Mouse (Mus musculus): ENCODE measurements around the gene Gm5617. TPM values are rescaled to one million over a fixed set of nuclear protein-coding genes. Genes with fewer than 3 reads are reported as not detected.
"Not testable (repeated sequence)": the region's sequence is repeated elsewhere in the genome, so short reads cannot be mapped to it uniquely, and the experiment has no call there.

The Gm5617 gene
- polyA plus RNA-seq, 1 experiment from 2014 or later: 20.2 TPM

DNA sequence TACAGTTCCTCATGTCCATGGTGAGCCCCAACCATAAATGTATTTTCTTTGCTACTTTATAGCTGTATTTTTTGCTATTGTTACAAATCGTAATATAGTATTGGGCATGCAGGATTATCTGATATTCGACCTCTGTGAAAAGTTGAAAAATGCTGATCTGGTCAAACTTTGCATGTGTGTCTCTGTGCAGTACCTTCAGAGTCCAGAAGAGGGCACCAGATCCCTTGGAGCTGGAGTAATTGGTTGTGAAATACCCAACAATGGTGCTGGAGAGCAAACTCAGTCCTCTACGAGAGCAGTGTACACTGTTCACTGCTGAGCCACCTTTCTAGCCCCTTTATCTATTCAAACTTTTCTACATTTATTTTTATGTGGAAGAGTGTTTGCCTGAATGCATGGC lies 28.4 kb upstream of the Gm5617 start:
- Histone ChIP-seq H3K27me3 (replicated peaks; ENCODE audit: control insufficient read depth, insufficient read depth, low read length) (no peaks in the 10 kb centered on the region), H3K9me3 (ENCODE audit: control insufficient read depth, low read length) (peaks cover 3% of the 10 kb centered on the region; the same call in 1 of the 2 replicates), H3K4me1 (ENCODE audit: control insufficient read depth, insufficient read depth, low read depth, low read length) (no peaks in the 10 kb centered on the region), H3K36me3 (ENCODE audit: control insufficient read depth, insufficient read depth, low read length) (0 out of 2 replicates have a peak, but pooled peaks cover 2% of the 10 kb centered on the region), H3K27ac (ENCODE audit: low read depth, low read length) (no peak overlapping the region), H3K9ac (ENCODE audit: low read depth, low read length) (no peak overlapping the region), H3K4me3 (ENCODE audit: low read length) (no peak overlapping the region), H3K4me2 (ENCODE audit: low read length) (no peak overlapping the region)
- ATAC-seq: no peak
- 69% methylated on average over 3 of the region's 3 CpGs for WGBS

DNA sequence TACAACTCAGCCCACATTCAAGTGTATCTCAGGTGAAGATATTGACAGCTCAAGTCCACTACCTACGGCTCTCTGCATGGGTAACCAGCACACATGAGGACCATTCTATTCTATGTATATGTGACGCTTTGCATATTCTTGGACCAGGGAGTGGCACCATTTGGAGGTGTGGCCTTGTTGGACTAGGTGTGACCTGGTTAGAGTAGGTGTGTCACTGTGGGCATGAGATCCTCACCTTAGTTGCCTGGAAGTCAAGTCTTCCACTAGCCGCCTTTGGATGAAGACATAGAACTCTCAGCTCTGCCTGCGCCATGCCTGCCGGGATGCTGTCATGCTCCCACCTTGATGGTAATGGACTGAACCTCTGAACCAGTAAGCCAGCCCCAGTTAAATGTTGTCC lies 27.8 kb upstream of the Gm5617 start:
- ATAC-seq; H3K9ac ChIP-seq (ENCODE audit: low read depth, low read length); H3K4me1 ChIP-seq (ENCODE audit: control insufficient read depth, insufficient read depth, low read depth, low read length); H3K4me2 ChIP-seq (ENCODE audit: low read length); H3K9me3 ChIP-seq (ENCODE audit: control insufficient read depth, low read length); H3K27me3 ChIP-seq (replicated peaks; ENCODE audit: control insufficient read depth, insufficient read depth, low read length); H3K36me3 ChIP-seq (ENCODE audit: control insufficient read depth, insufficient read depth, low read length); H3K4me3 ChIP-seq (ENCODE audit: low read length); H3K27ac ChIP-seq (ENCODE audit: low read depth, low read length): not testable (repeated sequence)
- WGBS: 97% methylated on average over 5 of the region's 5 CpGs

DNA sequence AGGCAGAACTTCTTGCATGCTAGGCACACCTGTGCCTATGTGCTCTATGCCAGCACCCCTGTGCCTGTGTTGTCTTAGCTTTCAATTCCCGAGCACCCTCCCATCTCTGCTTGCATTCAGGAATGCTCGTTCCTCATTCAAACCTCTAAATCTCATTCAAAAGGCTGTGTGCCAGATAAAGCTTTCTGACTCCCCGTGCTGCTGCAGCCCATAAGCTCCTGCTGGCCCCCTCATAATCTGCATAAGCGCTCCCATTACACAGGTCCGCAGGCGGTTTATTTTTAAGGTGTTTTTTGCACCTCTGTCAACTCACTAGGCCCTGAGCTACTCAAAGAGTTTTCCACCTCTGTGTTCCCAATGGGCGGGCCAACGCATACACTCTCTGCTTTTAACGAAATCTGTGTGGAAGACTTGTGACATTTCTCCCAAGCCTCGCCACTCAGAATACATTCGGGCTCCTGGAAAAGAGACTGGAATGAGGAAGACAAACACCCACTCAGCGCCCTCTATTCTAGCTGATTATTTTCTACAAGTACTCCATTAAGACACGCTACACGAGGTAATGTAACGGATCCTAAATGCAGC lies 22.7 kb upstream of the Gm5617 start:
- Histone ChIP-seq H3K27me3 (replicated peaks; ENCODE audit: control insufficient read depth, insufficient read depth, low read length) (no peaks in the 10 kb centered on the region), H3K9me3 (ENCODE audit: control insufficient read depth, low read length) (no peaks in the 10 kb centered on the region), H3K27ac (ENCODE audit: low read depth, low read length) (no peak overlapping the region), H3K4me1 (ENCODE audit: control insufficient read depth, insufficient read depth, low read depth, low read length) (no peaks in the 10 kb centered on the region), H3K4me2 (ENCODE audit: low read length) (no peak overlapping the region), H3K36me3 (ENCODE audit: control insufficient read depth, insufficient read depth, low read length) (peaks cover 5% of the 10 kb centered on the region; the same call in 1 of the 2 replicates), H3K4me3 (ENCODE audit: low read length) (no peak overlapping the region), H3K9ac (ENCODE audit: low read depth, low read length) (no peak overlapping the region)
- 90% methylated on average over 15 of the region's 15 CpGs for WGBS
- ATAC-seq: no peak

DNA sequence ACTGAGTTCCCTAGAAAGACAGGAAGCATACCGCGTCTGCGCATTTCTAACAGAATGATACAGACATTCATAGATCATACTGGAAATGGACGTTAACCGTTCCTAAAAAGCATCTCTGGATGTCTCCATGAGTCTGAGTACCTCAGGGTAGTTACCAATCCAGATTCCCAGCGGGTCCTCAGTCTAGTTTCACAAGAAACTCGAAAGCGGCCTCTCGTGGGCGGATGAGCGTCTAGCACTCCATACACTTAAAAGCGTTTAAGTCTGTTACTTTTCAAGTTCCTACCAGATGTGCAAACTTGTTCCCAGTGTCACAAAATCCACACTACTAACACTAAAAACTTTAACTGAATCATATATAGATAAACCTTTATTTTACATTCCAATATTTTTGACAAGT lies 22.1 kb upstream of the Gm5617 start:
- peaks cover 5% of the 10 kb centered on the region; the same call in 1 of the 2 replicates for H3K36me3 ChIP-seq (ENCODE audit: control insufficient read depth, insufficient read depth, low read length)
- H3K4me2 ChIP-seq (ENCODE audit: low read length): no peak overlapping the region
- no peak overlapping the region for H3K4me3 ChIP-seq (ENCODE audit: low read length)
- H3K4me1 ChIP-seq (ENCODE audit: control insufficient read depth, insufficient read depth, low read depth, low read length): no peaks in the 10 kb centered on the region
- no peaks in the 10 kb centered on the region for H3K9me3 ChIP-seq (ENCODE audit: control insufficient read depth, low read length)
- H3K9ac ChIP-seq (ENCODE audit: low read depth, low read length): no peak overlapping the region
- H3K27ac ChIP-seq (ENCODE audit: low read depth, low read length): no peak overlapping the region
- 93% methylated on average over 12 of the region's 12 CpGs for WGBS
- H3K27me3 ChIP-seq (replicated peaks; ENCODE audit: control insufficient read depth, insufficient read depth, low read length): no peaks in the 10 kb centered on the region
- ATAC-seq: no peak

DNA sequence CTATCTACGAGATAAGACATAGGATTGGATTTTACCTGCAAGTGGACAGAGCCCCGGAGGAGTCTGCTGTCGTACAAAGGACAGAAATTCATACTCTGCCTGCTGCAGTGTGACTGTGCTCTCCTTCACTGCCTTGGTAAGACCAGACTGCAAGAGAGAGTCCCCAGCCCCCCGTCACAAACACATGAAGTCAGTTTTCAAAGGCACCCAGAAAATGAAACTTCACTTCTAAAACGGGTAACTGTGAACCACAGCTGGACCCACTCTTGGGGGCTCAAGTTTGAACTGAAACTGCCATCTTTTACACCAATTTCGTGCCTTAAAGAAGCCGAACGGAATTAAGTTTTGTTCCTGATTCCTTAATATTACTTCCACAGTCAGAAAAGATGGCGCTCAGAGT lies 20.9 kb upstream of the Gm5617 start:
- Histone ChIP-seq H3K4me3 (ENCODE audit: low read length) (no peak overlapping the region), H3K36me3 (ENCODE audit: control insufficient read depth, insufficient read depth, low read length) (peaks cover 5% of the 10 kb centered on the region; the same call in 1 of the 2 replicates), H3K27me3 (replicated peaks; ENCODE audit: control insufficient read depth, insufficient read depth, low read length) (no peaks in the 10 kb centered on the region), H3K4me2 (ENCODE audit: low read length) (no peak overlapping the region), H3K9me3 (ENCODE audit: control insufficient read depth, low read length) (no peaks in the 10 kb centered on the region), H3K4me1 (ENCODE audit: control insufficient read depth, insufficient read depth, low read depth, low read length) (no peaks in the 10 kb centered on the region), H3K9ac (ENCODE audit: low read depth, low read length) (no peak overlapping the region), H3K27ac (ENCODE audit: low read depth, low read length) (no peak overlapping the region)
- 97% methylated on average over 9 of the region's 9 CpGs for WGBS
- ATAC-seq: no peak

DNA sequence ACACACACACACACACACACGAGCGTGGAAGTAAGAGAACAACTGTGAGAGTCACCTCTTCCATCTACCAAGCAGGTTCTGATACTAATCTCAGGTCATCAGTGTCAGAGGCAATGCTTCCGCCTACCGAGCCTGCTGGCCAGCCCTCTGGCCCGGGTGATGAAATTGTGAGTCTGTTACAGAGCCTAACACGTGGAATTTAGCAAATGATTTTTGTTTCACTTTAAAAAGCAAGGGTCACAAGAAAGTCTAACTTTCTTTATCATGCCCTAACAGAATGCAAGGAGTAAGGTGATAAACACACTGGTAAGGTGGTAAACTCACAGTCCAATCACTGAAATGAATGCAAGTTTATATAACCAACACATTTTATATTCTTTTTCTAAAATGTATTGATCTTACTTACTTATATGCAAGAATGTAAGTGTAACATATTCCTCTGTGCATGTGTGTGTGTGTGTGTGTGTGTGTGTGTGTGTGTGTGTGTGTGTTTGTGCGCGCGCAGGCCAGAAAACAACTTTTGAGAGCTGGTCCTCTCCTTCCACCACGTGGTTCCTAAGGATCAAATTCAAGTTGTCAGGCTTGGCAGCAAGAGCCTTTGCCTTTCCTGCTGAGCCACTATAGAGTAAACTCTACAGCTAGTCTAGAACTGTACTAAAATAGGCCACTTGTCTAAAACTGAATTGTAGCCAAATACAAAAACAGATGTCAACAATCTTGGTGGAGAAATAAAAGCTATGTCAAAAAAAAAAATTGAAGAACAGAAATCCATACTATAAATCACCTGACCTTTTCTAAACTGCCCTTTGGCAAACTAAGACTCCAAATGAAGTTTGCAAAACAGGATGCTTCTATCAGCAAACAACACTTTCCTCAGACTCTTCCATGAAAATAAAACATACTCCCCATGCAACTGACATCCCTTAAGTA lies 18.7 kb upstream of the Gm5617 start:
- H3K4me2 ChIP-seq (ENCODE audit: low read length): no peak overlapping the region
- H3K27me3 ChIP-seq (replicated peaks; ENCODE audit: control insufficient read depth, insufficient read depth, low read length): no peaks in the 10 kb centered on the region
- ATAC-seq: no peak
- H3K9me3 ChIP-seq (ENCODE audit: control insufficient read depth, low read length): no peaks in the 10 kb centered on the region
- H3K4me3 ChIP-seq (ENCODE audit: low read length): no peak overlapping the region
- H3K36me3 ChIP-seq (ENCODE audit: control insufficient read depth, insufficient read depth, low read length): peaks cover 3% of the 10 kb centered on the region; the same call in 1 of the 2 replicates
- 94% methylated on average over 10 of the region's 10 CpGs for WGBS
- no peak overlapping the region for H3K27ac ChIP-seq (ENCODE audit: low read depth, low read length)
- H3K4me1 ChIP-seq (ENCODE audit: control insufficient read depth, insufficient read depth, low read depth, low read length): peaks cover 8% of the 10 kb centered on the region
- H3K9ac ChIP-seq (ENCODE audit: low read depth, low read length): no peak overlapping the region

DNA sequence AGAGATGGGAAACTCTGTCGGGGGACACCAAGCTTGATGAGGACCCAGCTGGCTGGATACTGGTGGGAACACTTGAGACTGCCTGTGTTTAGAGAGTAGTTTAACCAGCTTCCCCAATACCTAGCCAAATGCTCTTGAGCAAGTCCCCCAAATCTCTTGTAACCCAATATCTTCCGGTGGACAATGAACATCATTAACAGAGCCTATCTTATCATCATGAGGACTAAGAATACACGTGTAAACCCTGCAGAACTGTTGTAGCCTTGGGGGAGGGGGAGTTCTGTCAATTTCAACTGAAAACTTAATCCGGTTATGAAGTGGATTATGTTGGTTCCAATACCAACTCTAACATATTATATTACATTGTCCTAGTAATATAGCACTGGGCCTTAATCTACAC lies 16.4 kb upstream of the Gm5617 start:
- Histone ChIP-seq H3K27ac (ENCODE audit: low read depth, low read length) (no peak overlapping the region), H3K27me3 (replicated peaks; ENCODE audit: control insufficient read depth, insufficient read depth, low read length) (no peaks in the 10 kb centered on the region), H3K4me3 (ENCODE audit: low read length) (no peak overlapping the region), H3K9me3 (ENCODE audit: control insufficient read depth, low read length) (no peaks in the 10 kb centered on the region), H3K4me2 (ENCODE audit: low read length) (no peak overlapping the region), H3K9ac (ENCODE audit: low read depth, low read length) (no peak overlapping the region), H3K36me3 (ENCODE audit: control insufficient read depth, insufficient read depth, low read length) (peaks cover 3% of the 10 kb centered on the region; the same call in 1 of the 2 replicates), H3K4me1 (ENCODE audit: control insufficient read depth, insufficient read depth, low read depth, low read length) (peaks cover 8% of the 10 kb centered on the region)
- no peak for ATAC-seq
- WGBS: 95% methylated on average over 4 of the region's 4 CpGs

DNA sequence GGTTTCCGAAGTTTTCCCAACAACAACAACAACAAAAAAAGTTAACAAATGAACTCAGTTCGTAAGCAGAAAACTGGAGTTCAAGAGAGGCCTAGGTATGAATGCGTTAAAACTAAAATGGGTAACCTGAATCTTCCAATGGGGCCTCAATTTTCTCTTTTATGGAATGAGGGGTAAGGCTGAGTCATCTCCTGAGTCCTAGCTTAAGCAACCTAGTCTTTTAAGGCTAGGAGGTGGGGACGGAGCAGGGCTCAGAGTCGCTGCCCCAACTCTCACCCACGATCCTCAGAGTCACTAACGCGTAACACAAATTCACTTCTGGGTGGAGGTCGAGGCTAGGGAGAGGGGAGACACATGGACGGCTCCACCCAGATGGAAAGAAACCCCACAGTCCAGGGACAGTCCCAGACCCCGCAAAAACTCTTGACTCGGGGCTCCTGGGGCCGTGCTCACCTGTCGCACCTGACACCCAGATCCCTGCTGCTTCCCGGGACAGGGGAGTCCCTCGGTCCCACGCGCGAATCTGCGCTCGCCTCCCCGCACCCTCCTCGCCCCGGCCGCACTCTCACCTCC lies 15.3 kb upstream of the Gm5617 start:
- ATAC-seq: no peak
- Histone ChIP-seq H3K4me2 (ENCODE audit: low read length) (peak overlapping the region; percentile 94), H3K27ac (ENCODE audit: low read depth, low read length) (no peak overlapping the region), H3K9ac (ENCODE audit: low read depth, low read length) (peak overlapping the region; percentile 88), H3K27me3 (replicated peaks; ENCODE audit: control insufficient read depth, insufficient read depth, low read length) (no peaks in the 10 kb centered on the region), H3K36me3 (ENCODE audit: control insufficient read depth, insufficient read depth, low read length) (0 out of 2 replicates have a peak, but pooled peaks cover under 1% of the 10 kb centered on the region), H3K4me1 (ENCODE audit: control insufficient read depth, insufficient read depth, low read depth, low read length) (peaks cover 8% of the 10 kb centered on the region), H3K4me3 (ENCODE audit: low read length) (peak overlapping the region; percentile 94), H3K9me3 (ENCODE audit: control insufficient read depth, low read length) (no peaks in the 10 kb centered on the region)
- 6% methylated on average over 25 of the region's 25 CpGs for WGBS

All from hindbrain, embryonic 16.5 days (tissue).